Mouse (Mus musculus) heart, postnatal 0 days (tissue): ENCODE data around the gene Shc1.

ENCODE experiments used
- CTCF ChIP-seq: IDR thresholded peaks from 2 replicates; pipeline ENCODE4 v1.5.1; 2016; ENCODE audit warnings: antibody characterized with exemption, control low read depth, low read depth
- EP300 ChIP-seq: IDR thresholded peaks from 2 replicates; pipeline ENCODE4 v1.6.1; 2016; ENCODE audit warnings: antibody characterized with exemption, low read depth

GRCm38 (mm10) chr3:89378394-89379067, 39.7 kb upstream of the Shc1 start:
- TF ChIP-seq EP300 (no peak), CTCF (peak; percentile 87)
